Mouse (Mus musculus): ENCODE data around the gene Cntnap5c.

- no peak for TF ChIP-seq TAL1 (IDR thresholded peaks at IDR 0.05; ENCODE audit: low read length)
- no peak for TF ChIP-seq GATA1 (IDR thresholded peaks at IDR 0.05; ENCODE audit: low read length)
Observed at GRCm38 (mm10) chr17:57999080-57999479, 229.7 kb downstream of the Cntnap5c start.

Data from erythroblast, embryonic 14.5 days (primary cell).